Mouse (Mus musculus): ENCODE results near the gene Acad8. TPM values are rescaled to one million over a fixed set of nuclear protein-coding genes. Genes with fewer than 3 reads are reported as not detected.

The Acad8 gene
- 16.5 and 16.7 TPM in 2 replicates for polyA plus RNA-seq (2012; rRNA removed)

DNA sequence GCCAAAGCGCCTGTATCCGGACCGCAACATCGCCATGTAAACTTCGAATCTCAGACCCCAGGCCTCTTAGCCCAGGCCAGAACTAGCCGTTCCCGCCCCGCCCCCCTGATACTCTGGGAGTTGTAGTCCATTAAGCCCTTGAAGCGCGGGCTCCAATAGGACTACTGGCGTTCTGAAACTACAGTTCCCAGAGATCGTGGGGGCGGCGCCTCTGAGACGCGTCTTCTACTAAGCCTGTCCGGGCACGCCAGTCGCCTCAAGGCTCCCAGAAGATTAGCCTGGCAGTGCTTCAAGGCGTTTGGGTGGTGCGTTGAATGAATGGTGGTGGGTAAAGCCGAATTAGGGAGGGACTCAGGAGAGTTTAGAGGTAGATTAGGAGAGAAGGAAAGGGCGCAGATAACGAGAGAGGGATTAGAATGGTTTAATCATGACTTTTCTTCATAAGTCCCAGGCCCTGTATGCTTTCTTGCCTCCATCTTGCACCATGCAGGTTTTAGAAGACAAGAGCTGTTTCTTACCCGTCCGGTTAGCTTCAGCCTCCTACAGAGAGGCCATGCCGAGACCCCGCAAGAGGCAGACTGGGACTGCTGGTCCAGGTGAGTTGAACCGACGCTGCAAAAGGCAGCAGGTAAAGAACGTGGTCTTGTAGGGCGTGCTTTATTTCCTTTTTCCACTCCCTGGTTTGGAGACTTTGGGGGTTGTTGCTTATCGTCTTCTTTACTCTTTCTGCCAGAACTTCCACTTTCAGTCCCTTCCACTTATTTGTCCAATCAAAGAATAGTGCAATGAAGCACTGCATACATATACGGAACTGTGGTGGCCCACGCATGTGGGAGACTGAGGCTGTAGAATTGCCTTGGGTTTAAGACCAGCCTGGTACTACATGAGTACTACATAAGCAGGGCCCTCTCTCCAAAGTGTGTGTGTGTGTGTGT is at the start of gene Acad8, which contains the start of gene Thyn1:
TSS of gene Acad8 (minus strand) at position 106 of the 935 bp plus-strand sequence.
TSS of gene Thyn1 (plus strand) at position 250 of the 935 bp plus-strand sequence.

DNA sequence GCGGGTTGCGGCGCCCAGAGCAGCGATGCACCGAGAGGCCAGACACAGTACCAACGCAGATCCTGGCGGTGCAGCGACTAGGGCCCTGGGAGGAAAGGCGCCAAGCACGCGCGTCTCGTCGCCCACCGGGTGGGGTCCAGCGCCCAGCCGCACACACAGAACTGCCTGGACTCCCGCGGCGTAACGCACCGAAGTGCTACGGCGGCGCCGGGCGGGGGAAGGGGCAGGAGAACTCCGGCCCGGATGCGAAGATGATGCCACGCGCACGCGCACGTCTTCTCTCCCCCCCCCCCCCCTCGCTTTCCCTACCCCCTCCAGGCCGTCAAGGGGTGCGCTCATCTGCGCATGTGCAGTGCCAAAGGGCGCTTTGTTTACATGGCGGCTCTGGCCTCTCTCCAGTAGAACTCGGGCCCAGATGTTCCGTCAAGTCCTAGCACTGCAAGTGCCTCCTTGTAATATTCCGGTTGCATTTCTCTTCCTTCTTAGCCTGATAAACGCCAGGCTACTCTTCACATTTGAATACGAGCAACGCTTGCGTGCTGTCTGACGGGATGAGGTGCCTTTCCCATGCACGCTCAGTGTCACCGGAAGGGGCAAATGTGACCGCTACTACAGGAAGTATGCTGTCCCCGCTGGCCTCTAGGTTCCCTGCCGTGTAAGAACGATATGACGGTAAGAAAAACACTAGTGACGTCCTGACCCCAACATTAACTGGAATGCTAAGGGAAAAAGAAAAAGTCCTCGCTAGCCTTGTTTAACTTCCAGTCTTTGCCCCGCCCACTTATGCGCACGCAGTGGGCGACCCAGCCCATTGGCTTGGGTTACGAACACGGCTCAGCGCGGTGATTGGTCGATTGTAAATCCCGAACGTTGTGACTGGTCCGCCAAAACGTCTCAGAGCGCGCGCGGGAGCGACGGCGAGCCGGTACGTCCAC is 30.7 kb upstream of the Acad8 start, which contains the start of the genes Vps26b and Ncapd3:
TSS of gene Vps26b (minus strand) at position 238 of the 935 bp plus-strand sequence.
TSS of gene Ncapd3 (plus strand) at position 348 of the 935 bp plus-strand sequence.

Other genes with a start within 250 kb of the Acad8 start
- gene Glb1l2, start 193.1 kb downstream of the Acad8 start, polyA plus RNA-seq (2012; rRNA removed) = 0.03 and 0.04 TPM in 2 replicates
- not detected in 2 replicates for gene Glb1l3, start 138.7 kb downstream of the Acad8 start, polyA plus RNA-seq (2012; rRNA removed)
- 0.01 TPM in 1 of 2 replicates, not detected in the other for gene Gm1110, start 76.5 kb downstream of the Acad8 start, polyA plus RNA-seq (2012; rRNA removed)
- gene Thyn1, start 144 bp upstream of the Acad8 start, polyA plus RNA-seq (2012; rRNA removed) = 18.2 and 18.6 TPM in 2 replicates
- 8.0 and 9.7 TPM in 2 replicates for gene Vps26b, start 30.5 kb upstream of the Acad8 start, polyA plus RNA-seq (2012; rRNA removed)
- 26.7 and 30.3 TPM in 2 replicates for gene Ncapd3, start 30.6 kb upstream of the Acad8 start, polyA plus RNA-seq (2012; rRNA removed)
- 1.9 and 2.1 TPM in 2 replicates for gene Jam3, start 155.9 kb upstream of the Acad8 start, polyA plus RNA-seq (2012; rRNA removed)